Mouse (Mus musculus): Measurements from ENCODE around the gene Tspo2.

GRCm38 (mm10) chr17:48434479-48434878 is 16.8 kb downstream of the Tspo2 start:
- TF ChIP-seq POLR2A (IDR thresholded peaks at IDR 0.05; ENCODE audit: borderline replicate concordance, low read depth, low read length) (no peak), CTCF (IDR thresholded peaks at IDR 0.05; ENCODE audit: low read depth, low read length) (no peak)

Measured in bone marrow macrophage, adult 2 months (primary cell).